Mouse (Mus musculus): ENCODE data around the gene Fbxo21. TPM values are rescaled to one million over a fixed set of nuclear protein-coding genes. Genes with fewer than 3 reads are reported as not detected.
A peak's percentile ranks its signal among the peaks of the same experiment; 100 is the strongest.

Gene Fbxo21
- polyA plus RNA-seq, 1 experiment = 51.1 TPM

DNA sequence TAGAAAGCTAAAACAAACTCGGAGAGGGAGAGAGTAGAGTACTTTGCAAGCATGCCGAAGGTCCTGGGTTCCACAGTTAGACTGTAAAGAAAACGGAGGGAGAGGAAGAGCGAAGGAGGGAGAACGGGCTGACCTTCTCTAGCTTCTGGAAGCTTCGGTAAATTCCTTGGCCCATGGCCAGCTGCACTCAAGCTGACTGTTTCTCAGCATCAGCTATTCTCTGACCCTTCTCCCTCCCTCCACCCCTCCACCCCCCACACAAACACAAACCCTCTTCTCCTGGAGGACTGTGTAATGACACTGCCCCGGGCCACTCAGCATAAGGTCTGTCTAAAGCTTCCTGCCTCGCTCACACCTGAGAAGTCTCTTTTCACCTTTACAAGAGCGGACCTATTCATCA lies 11.8 kb upstream of the Fbxo21 start:
- Histone ChIP-seq H3K27me3 (ENCODE audit: control insufficient read depth, insufficient read depth, low read length) (no peaks in the 10 kb centered on the region), H3K27ac (ENCODE audit: control insufficient read depth, insufficient read depth, low read depth, low read length) (no peak overlapping the region; the same call in 1 of the 2 replicates), H3K36me3 (ENCODE audit: control insufficient read depth, insufficient read depth, low read length) (no peaks in the 10 kb centered on the region), H3K4me3 (ENCODE audit: control insufficient read depth, low read depth, low read length) (no peak overlapping the region), H3K4me1 (ENCODE audit: control insufficient read depth, insufficient read depth, low read length) (peaks cover 2% of the 10 kb centered on the region; the same call in 1 of the 2 replicates)
- TF ChIP-seq POLR2A (IDR thresholded peaks at IDR 0.05; ENCODE audit: control insufficient read depth, low read depth, low read length) (no peak), CTCF (IDR thresholded peaks at IDR 0.05; ENCODE audit: control insufficient read depth, insufficient read depth, insufficient replicate concordance, low read depth, low read length) (no peak)

DNA sequence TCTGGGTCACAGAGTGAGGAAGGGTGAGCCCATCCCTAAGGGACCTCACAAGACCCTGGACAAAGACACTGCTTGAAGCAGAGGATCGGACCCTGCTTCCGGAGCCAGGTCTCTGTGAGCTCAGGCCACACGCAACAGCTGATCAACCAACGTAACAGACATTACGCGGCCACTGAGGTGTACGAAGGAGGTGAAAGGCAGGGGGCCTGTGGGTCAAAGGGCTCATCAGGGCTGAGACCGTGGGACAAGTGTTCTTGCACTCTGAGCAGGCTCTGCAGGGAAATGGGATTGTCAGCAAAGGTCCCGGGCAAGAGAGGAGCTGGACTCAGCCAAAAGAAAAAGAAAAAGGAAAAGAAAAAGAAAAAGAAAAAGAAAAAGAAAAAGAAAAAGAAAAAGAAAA lies 9.6 kb upstream of the Fbxo21 start:
- TF ChIP-seq CTCF (IDR thresholded peaks at IDR 0.05; ENCODE audit: control insufficient read depth, insufficient read depth, insufficient replicate concordance, low read depth, low read length) = no peak
- TF ChIP-seq POLR2A (IDR thresholded peaks at IDR 0.05; ENCODE audit: control insufficient read depth, low read depth, low read length) = no peak
- Histone ChIP-seq H3K36me3 (ENCODE audit: control insufficient read depth, insufficient read depth, low read length) (no peaks in the 10 kb centered on the region), H3K27ac (ENCODE audit: control insufficient read depth, insufficient read depth, low read depth, low read length) (peak overlapping the region; percentile 7; the same call in 1 of the 2 replicates)

DNA sequence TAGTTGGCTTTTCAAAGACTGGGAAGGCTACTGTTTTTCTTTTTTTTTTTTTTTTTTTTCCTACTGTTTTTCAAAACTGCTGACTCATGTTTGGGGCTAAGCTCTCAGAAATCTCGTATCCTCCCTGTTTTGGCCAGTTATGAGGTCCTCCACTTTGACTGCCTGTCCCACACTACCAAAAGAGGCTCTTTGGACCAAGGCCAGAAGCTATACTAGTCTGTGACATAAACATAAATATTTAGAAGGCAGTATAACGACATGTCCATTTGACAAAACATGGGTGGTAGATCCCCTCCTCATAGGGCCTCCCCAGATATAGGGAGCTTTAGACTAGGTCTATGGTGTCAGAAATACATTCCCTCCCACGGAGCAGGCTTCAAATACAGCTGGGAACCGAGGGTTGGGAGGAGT lies 8.9 kb upstream of the Fbxo21 start:
- no peaks in the 10 kb centered on the region; the same call in 1 of the 2 replicates for H3K4me1 ChIP-seq (ENCODE audit: control insufficient read depth, insufficient read depth, low read length)
- H3K27ac ChIP-seq (ENCODE audit: control insufficient read depth, insufficient read depth, low read depth, low read length) = 0 out of 2 replicates have a peak overlapping the region, but pooled peaks have one; percentile 37
- TF ChIP-seq CTCF (IDR thresholded peaks at IDR 0.05; ENCODE audit: control insufficient read depth, insufficient read depth, insufficient replicate concordance, low read depth, low read length) = no peak
- TF ChIP-seq POLR2A (IDR thresholded peaks at IDR 0.05; ENCODE audit: control insufficient read depth, low read depth, low read length) = no peak
- H3K27me3 ChIP-seq (ENCODE audit: control insufficient read depth, insufficient read depth, low read length) = no peaks in the 10 kb centered on the region
- H3K36me3 ChIP-seq (ENCODE audit: control insufficient read depth, insufficient read depth, low read length) = no peaks in the 10 kb centered on the region
- no peak overlapping the region for H3K4me3 ChIP-seq (ENCODE audit: control insufficient read depth, low read depth, low read length)

More for the DNA sequence above, 9.6 kb upstream of the Fbxo21 start:
- Histone ChIP-seq H3K4me3 (ENCODE audit: control insufficient read depth, low read depth, low read length) (no peak overlapping the region), H3K4me1 (ENCODE audit: control insufficient read depth, insufficient read depth, low read length) (no peaks in the 10 kb centered on the region; the same call in 1 of the 2 replicates), H3K27me3 (ENCODE audit: control insufficient read depth, insufficient read depth, low read length) (no peaks in the 10 kb centered on the region)

DNA sequence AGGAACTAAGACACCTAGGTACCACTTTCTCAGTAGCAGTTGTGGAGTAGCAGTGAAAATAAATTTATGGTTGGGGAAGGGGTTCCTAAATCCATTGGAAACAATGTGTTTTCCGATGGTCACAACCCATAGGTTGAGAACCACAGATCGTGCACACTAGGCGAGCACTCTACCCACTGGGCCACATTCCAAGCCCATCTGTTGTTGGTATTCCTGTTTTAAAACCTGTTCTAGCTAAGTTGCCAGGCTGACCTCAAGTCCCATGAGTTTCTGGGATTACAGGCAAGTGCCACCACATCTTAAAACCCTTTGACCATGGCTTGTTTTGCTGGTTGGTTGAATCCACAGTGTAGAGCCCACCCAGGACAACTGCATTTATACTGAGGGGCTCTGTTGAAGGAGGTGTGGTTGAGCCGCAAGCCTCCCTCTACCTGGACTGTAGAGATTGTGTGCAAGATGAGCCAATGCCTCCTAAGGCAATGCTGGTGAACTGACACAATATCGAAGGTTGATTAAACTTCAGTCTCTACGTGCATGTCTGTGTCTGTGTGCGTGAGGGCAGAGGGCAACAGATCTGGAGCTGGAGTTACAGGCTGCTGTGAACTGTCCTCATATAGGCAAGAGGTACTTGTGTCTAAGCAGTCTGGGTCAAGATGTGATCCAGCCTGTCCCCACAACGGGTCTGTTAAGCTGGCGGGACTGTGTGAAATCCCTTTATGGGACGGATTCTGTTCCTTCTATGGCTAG lies 6.7 kb upstream of the Fbxo21 start:
- H3K27ac ChIP-seq (ENCODE audit: control insufficient read depth, insufficient read depth, low read depth, low read length) = peak overlapping the region; percentile 57; the same call in 1 of the 2 replicates
- H3K4me3 ChIP-seq (ENCODE audit: control insufficient read depth, low read depth, low read length) = no peak overlapping the region
- TF ChIP-seq POLR2A (IDR thresholded peaks at IDR 0.05; ENCODE audit: control insufficient read depth, low read depth, low read length) (no peak), CTCF (IDR thresholded peaks at IDR 0.05; ENCODE audit: control insufficient read depth, insufficient read depth, insufficient replicate concordance, low read depth, low read length) (no peak)
- H3K36me3 ChIP-seq (ENCODE audit: control insufficient read depth, insufficient read depth, low read length) = no peaks in the 10 kb centered on the region
- H3K4me1 ChIP-seq (ENCODE audit: control insufficient read depth, insufficient read depth, low read length) = no peaks in the 10 kb centered on the region; the same call in 1 of the 2 replicates
- no peaks in the 10 kb centered on the region for H3K27me3 ChIP-seq (ENCODE audit: control insufficient read depth, insufficient read depth, low read length)

DNA sequence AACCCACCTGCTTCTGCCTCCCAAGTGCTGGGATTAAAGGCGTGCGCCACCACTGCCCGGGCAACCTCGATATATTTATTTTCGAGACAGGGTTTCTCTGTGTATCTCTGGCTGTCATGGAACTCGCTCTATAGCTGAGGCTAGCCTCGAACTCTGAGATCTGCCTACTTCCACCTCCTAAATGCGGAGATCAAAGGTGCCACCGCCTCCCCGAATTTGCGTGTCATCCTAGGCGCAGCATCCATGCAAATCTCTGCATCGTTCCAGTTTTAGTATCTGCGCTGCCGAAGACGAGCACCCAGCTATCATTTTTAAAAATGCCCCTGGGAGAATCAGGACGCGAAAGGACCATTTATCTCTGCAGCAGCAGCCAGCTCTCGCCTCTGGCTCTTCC lies 270 bp upstream of the Fbxo21 start:
- H3K27me3 ChIP-seq (ENCODE audit: control insufficient read depth, insufficient read depth, low read length) = no peaks in the 10 kb centered on the region
- H3K27ac ChIP-seq (ENCODE audit: control insufficient read depth, insufficient read depth, low read depth, low read length) = peak overlapping the region; percentile 2; the same call in 1 of the 2 replicates
- no peak for TF ChIP-seq CTCF (IDR thresholded peaks at IDR 0.05; ENCODE audit: control insufficient read depth, insufficient read depth, insufficient replicate concordance, low read depth, low read length)
- TF ChIP-seq POLR2A (IDR thresholded peaks at IDR 0.05; ENCODE audit: control insufficient read depth, low read depth, low read length) = no peak
- H3K36me3 ChIP-seq (ENCODE audit: control insufficient read depth, insufficient read depth, low read length) = no peaks in the 10 kb centered on the region
- H3K4me1 ChIP-seq (ENCODE audit: control insufficient read depth, insufficient read depth, low read length) = peaks cover 3% of the 10 kb centered on the region
- H3K4me3 ChIP-seq (ENCODE audit: control insufficient read depth, low read depth, low read length) = peak overlapping the region; percentile 39

DNA sequence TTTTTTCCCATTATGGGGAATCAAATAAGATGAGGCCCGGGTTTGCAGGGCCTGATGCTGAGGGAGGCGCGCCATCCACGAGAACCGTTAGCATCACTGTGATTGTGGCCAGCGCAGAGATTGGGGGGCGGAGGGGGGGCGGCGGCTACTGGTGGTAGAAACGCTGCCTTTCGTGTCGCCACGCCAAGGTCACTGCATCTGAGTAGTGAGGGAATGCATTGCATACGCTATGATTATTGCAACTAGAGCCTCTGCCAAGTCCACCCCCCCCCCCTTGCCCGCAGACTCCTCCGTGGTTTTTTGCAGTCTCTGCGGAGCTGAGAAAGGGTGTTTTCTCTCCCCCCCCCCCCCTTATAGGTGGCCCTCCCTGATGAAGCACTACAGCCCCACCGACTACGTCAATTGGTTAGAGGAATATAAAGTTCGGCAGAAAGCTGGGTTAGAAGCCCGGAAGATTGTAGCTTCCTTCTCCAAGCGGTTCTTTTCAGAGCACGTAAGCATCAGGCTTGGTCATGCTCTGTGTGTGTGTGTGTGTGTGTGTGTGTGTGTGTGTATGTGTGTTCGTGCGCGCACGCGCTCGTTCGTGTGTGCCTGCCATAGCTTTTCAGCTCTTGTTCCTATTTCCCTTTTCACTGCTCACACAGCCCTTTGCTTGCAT lies 1.1 kb downstream of the Fbxo21 start:
- Histone ChIP-seq H3K4me1 (ENCODE audit: control insufficient read depth, insufficient read depth, low read length) (peaks cover 3% of the 10 kb centered on the region), H3K4me3 (ENCODE audit: control insufficient read depth, low read depth, low read length) (peak overlapping the region; percentile 95), H3K27me3 (ENCODE audit: control insufficient read depth, insufficient read depth, low read length) (no peaks in the 10 kb centered on the region), H3K36me3 (ENCODE audit: control insufficient read depth, insufficient read depth, low read length) (no peaks in the 10 kb centered on the region), H3K27ac (ENCODE audit: control insufficient read depth, insufficient read depth, low read depth, low read length) (peak overlapping the region; percentile 79)
- TF ChIP-seq POLR2A (IDR thresholded peaks at IDR 0.05; ENCODE audit: control insufficient read depth, low read depth, low read length) (no peak), CTCF (IDR thresholded peaks at IDR 0.05; ENCODE audit: control insufficient read depth, insufficient read depth, insufficient replicate concordance, low read depth, low read length) (no peak)

DNA sequence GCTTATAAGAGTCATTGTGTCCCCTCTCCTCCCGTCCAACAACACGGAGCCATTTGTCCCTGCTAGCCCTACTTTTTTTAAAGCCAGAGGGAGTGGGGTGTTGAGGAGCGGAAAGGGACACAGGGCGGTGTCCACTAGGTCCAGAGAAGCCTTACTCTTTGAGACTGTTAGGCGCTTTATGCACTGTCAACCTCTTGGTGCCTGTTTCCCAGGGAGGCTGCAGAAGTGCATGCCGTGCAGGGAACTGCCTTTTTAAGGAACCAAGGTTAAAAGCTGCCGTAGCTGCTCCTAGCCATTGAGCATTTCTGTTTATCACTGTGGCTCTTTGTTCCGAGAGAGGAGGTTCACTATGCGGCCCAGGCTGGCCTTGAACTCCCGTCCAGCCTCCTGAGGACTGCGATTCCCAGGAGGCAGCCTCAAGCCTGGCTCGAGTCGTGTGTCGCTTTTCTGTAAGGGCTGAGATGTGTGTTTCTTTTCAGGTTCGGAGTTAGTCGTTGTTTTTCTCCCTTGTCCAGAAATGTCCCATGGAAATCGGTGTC lies 1.7 kb downstream of the Fbxo21 start:
- Histone ChIP-seq H3K36me3 (ENCODE audit: control insufficient read depth, insufficient read depth, low read length) (no peaks in the 10 kb centered on the region), H3K27me3 (ENCODE audit: control insufficient read depth, insufficient read depth, low read length) (no peaks in the 10 kb centered on the region), H3K4me1 (ENCODE audit: control insufficient read depth, insufficient read depth, low read length) (peaks cover 3% of the 10 kb centered on the region), H3K4me3 (ENCODE audit: control insufficient read depth, low read depth, low read length) (peak overlapping the region; percentile 28), H3K27ac (ENCODE audit: control insufficient read depth, insufficient read depth, low read depth, low read length) (peak overlapping the region; percentile 50)
- 0 out of 2 replicates have a peak, but pooled peaks have one; percentile 24 for TF ChIP-seq POLR2A (IDR thresholded peaks at IDR 0.05; ENCODE audit: control insufficient read depth, low read depth, low read length)
- no peak for TF ChIP-seq CTCF (IDR thresholded peaks at IDR 0.05; ENCODE audit: control insufficient read depth, insufficient read depth, insufficient replicate concordance, low read depth, low read length)
